In the genomic region with DNA sequence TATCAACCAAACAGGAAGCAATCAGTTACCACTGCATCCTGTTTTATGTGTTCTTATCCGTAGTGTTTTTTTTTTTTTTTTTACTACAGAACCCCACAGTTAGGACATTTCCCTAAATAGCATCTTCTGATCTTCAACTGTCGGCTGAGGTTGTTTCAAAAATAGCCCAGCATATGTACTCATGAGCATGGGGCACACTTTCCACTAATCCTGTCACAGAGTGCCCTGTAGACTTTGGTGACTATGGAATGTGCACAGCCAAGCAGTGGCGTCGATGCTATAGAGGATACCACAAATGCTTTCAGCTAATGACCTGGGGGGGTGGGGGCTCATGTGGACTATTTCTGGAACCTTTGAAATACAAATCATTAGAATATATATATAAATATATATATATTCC, we compare ENCODE assay signal across 25 mouse cellular contexts. TPM values are rescaled to one million over a fixed set of nuclear protein-coding genes. Genes with fewer than 3 reads are reported as not detected.
DNase-seq lines count a peak whose midpoint lies in the region; ATAC-seq and TF ChIP-seq lines count a peak whose summit lies in the region.
"Had no signal": no experiment of that assay in that cellular context is flagged by ENCODE, and none has a peak within 500 bp of the region (broad histone marks: within the 10 kb centered on the region; RNA-seq: fewer than 3 reads in every experiment).

No protein-coding gene starts in this region.

- peak overlapping the region; percentile 60 for H3K27ac ChIP-seq in heart, adult 2 months
- peak overlapping the region; percentile 73 for H3K27ac ChIP-seq in heart, embryonic 13.5 days (replicated peaks)
- peak overlapping the region; percentile 64 for H3K27ac ChIP-seq in heart, postnatal 0 days (ENCODE audit: low read depth)
- H3K27ac ChIP-seq: embryonic facial prominence, embryonic 13.5 days; forebrain, embryonic 12.5 days; hindbrain, embryonic 12.5 days had no signal

- TF ChIP-seq POLR2A in heart, adult 2 months (IDR thresholded peaks at IDR 0.05; ENCODE audit: insufficient read depth, low read depth, low read length), result no peak

- no peak for TF ChIP-seq EP300 in heart, adult 2 months (IDR thresholded peaks at IDR 0.05; ENCODE audit: insufficient read depth, low read depth, low read length)
- TF ChIP-seq EP300 in heart, postnatal 0 days (IDR thresholded peaks at IDR 0.05; ENCODE audit: low read depth), result no peak

- H3K4me1 ChIP-seq in heart, adult 2 months (ENCODE audit: control insufficient read depth, insufficient read depth, low read length), result peaks cover 7% of the 10 kb centered on the region
- peaks cover 59% of the 10 kb centered on the region for H3K4me1 ChIP-seq in heart, embryonic 13.5 days
- peaks cover 40% of the 10 kb centered on the region for H3K4me1 ChIP-seq in heart, postnatal 0 days (ENCODE audit: control insufficient read depth, insufficient read depth)
- H3K4me1 ChIP-seq: hindbrain, embryonic 12.5 days had no signal

- intact Hi-C loops in heart, adult 2 months (cut with DNase I), result no loop called here
- intact Hi-C loops in heart, postnatal 14 days (cut with DNase I), result no loop called here

- H3K36me3 ChIP-seq in heart, adult 2 months (ENCODE audit: control insufficient read depth, insufficient read depth, low read length), result peaks cover 30% of the 10 kb centered on the region
- H3K36me3 ChIP-seq in heart, embryonic 13.5 days, result peaks cover 23% of the 10 kb centered on the region
- H3K36me3 ChIP-seq in heart, postnatal 0 days (replicated peaks; ENCODE audit: control insufficient read depth, insufficient read depth, low read length), result no peaks in the 10 kb centered on the region
- H3K36me3 ChIP-seq: forebrain, embryonic 12.5 days; hindbrain, embryonic 12.5 days had no signal

- ATAC-seq in heart, embryonic 13.5 days (ENCODE audit: extremely low read depth, insufficient number of reproducible peaks, low FRiP score, low TSS enrichment), result peak; percentile 58; the same call in 1 of the 2 replicates
- peak; percentile 88 for ATAC-seq in heart, postnatal 0 days (ENCODE audit: insufficient read depth, low read depth)
- ATAC-seq: activated CD4-positive, CD25-positive, alpha-beta regulatory T cell, adult 4 months; forebrain, embryonic 16.5 days; hindbrain, embryonic 16.5 days; inflammation-experienced regulatory T-cells, adult 6 months; intestine, postnatal 0 days; Patski had no signal

- no peak for DNase-seq in heart, adult 2 months
- no peak for DNase-seq in heart, adult 8-10 months (ENCODE audit: low spot score)
- DNase-seq in heart, postnatal 14 days, result no peak
- DNase-seq in heart, postnatal 0 days (ENCODE audit: low spot score), result peak; percentile 84
- DNase-seq in heart, adult 18-20 months, result no peak
- peak; percentile 11 for DNase-seq in 416B (ENCODE audit: low read depth)
- DNase-seq: adrenal gland, postnatal 14 days; cerebellum, adult 11-12 months; cerebellum, adult 9-10 months; cerebellum, postnatal 25 days; gastrocnemius, postnatal 25 days; kidney, adult 8-10 months had no signal

- no peak for TF ChIP-seq CTCF in heart, adult 2 months (IDR thresholded peaks at IDR 0.05)
- TF ChIP-seq CTCF in heart, postnatal 0 days (IDR thresholded peaks at IDR 0.05; ENCODE audit: low read depth), result no peak

- peak overlapping the region; percentile 30 for H3K4me2 ChIP-seq in heart, embryonic 13.5 days
- H3K4me2 ChIP-seq in heart, postnatal 0 days (ENCODE audit: low read depth, low read length), result peak overlapping the region; percentile 15; the same call in 1 of the 2 replicates
- H3K4me2 ChIP-seq: embryonic facial prominence, embryonic 13.5 days; forebrain, embryonic 12.5 days; hindbrain, embryonic 12.5 days had no signal

- H3K9me3 ChIP-seq in heart, embryonic 13.5 days, result no peaks in the 10 kb centered on the region
- H3K9me3 ChIP-seq in heart, postnatal 0 days (replicated peaks; ENCODE audit: control insufficient read depth, low read length), result no peaks in the 10 kb centered on the region
- H3K9me3 ChIP-seq: embryonic facial prominence, embryonic 13.5 days; forebrain, embryonic 12.5 days; hindbrain, embryonic 12.5 days had no signal

- H3K4me3 ChIP-seq in heart, adult 2 months, result no peak overlapping the region
- H3K4me3 ChIP-seq in heart, embryonic 13.5 days, result no peak overlapping the region
- H3K4me3 ChIP-seq in heart, postnatal 0 days (ENCODE audit: low read depth, low read length), result no peak overlapping the region
- H3K4me3 ChIP-seq: embryonic facial prominence, embryonic 13.5 days; forebrain, embryonic 12.5 days; hindbrain, embryonic 12.5 days had no signal

- H3K27me3 ChIP-seq in heart, adult 2 months (ENCODE audit: control insufficient read depth, insufficient read depth, low read length), result no peaks in the 10 kb centered on the region
- H3K27me3 ChIP-seq in heart, embryonic 13.5 days (replicated peaks), result no peaks in the 10 kb centered on the region
- H3K27me3 ChIP-seq in heart, postnatal 0 days (ENCODE audit: control insufficient read depth, insufficient read depth, low read length), result no peaks in the 10 kb centered on the region
- H3K27me3 ChIP-seq: CH12.LX; embryonic facial prominence, embryonic 13.5 days; forebrain, embryonic 12.5 days; hindbrain, embryonic 12.5 days; Patski had no signal

- WGBS in heart, adult 2 months, result 11% methylated on average over 4 of the region's 4 CpGs
- WGBS in heart, embryonic 13.5 days, result 16% methylated on average over 4 of the region's 4 CpGs
- 14% methylated on average over 4 of the region's 4 CpGs for WGBS in heart, postnatal 0 days

- H3K79me2 ChIP-seq in heart, adult 2 months (replicated peaks; ENCODE audit: control insufficient read depth, insufficient read depth, low read length), result peaks cover 3% of the 10 kb centered on the region

- no peak overlapping the region for H3K9ac ChIP-seq in heart, adult 2 months (ENCODE audit: low read depth, low read length)
- H3K9ac ChIP-seq in heart, embryonic 13.5 days, result no peak overlapping the region
- no peak overlapping the region for H3K9ac ChIP-seq in heart, postnatal 0 days (replicated peaks; ENCODE audit: low read depth, low read length)
- H3K9ac ChIP-seq: embryonic facial prominence, embryonic 13.5 days; forebrain, embryonic 12.5 days; hindbrain, embryonic 12.5 days had no signal

RNA-seq across cellular contexts. Expression of a gene that starts 23.7 kb away (rescaled TPM):
- 10 to 100 TPM; 39.9 to 50.0 TPM for total RNA-seq in heart, adult 2 months (2021)
- 10.5 and 15.4 TPM in 2 replicates for polyA plus RNA-seq in heart, adult 2 months (2012; rRNA removed)
- total RNA-seq in heart, adult 8-10 months (2022), result 10 to 100 TPM; 14.8 to 34.3 (median 24.0) TPM
- 9.3 and 9.5 TPM in 2 replicates for polyA plus RNA-seq in heart, embryonic 13.5 days (2015; fragmentation: Nextera tagmentation; extraction: Ambion mirVana)
- 10 to 100 TPM; 37.5 to 38.0 TPM for total RNA-seq in heart, postnatal 14 days (2021)
- total RNA-seq in heart, postnatal 0 days (2014; rRNA removed; ENCODE audit: low replicate concordance), result 40.0 and 66.6 TPM in 2 replicates
- 4.4 and 4.7 TPM in 2 replicates for polyA plus RNA-seq in heart, postnatal 0 days (2015; fragmentation: Nextera tagmentation; extraction: Ambion mirVana)
- 10 to 100 TPM; 29.1 to 43.5 TPM for total RNA-seq in heart, adult 18-20 months (2021)
- total RNA-seq: CH12.LX; granulocyte monocyte progenitor cell, adult 5-6 weeks had no signal
- polyA plus RNA-seq: activated CD4-positive, CD25-positive, alpha-beta regulatory T cell, adult 4 months; inflammation-experienced regulatory T-cells, adult 6 months had no signal

RNA-seq across cellular contexts. Expression of a gene that starts 34.6 kb away (rescaled TPM):
- not detected for total RNA-seq in heart, adult 2 months (2021)
- polyA plus RNA-seq in heart, adult 2 months (2012; rRNA removed), result 0.04 TPM in 1 of 2 replicates, not detected in the other
- not detected for total RNA-seq in heart, adult 8-10 months (2022)
- polyA plus RNA-seq in heart, embryonic 13.5 days (2015; fragmentation: Nextera tagmentation; extraction: Ambion mirVana), result 33.4 and 34.4 TPM in 2 replicates
- not detected for total RNA-seq in heart, postnatal 14 days (2021)
- total RNA-seq in heart, postnatal 0 days (2014; rRNA removed; ENCODE audit: low replicate concordance), result not detected in 2 replicates
- polyA plus RNA-seq in heart, postnatal 0 days (2015; fragmentation: Nextera tagmentation; extraction: Ambion mirVana), result 15.6 and 17.1 TPM in 2 replicates
- total RNA-seq in heart, adult 18-20 months (2021), result not detected
- total RNA-seq: adrenal gland, adult 18-20 months; adrenal gland, postnatal 14 days; CH12.LX; gastrocnemius, postnatal 25 days; granulocyte monocyte progenitor cell, adult 5-6 weeks had no signal
- polyA plus RNA-seq: inflammation-experienced regulatory T-cells, adult 6 months had no signal

RNA-seq across cellular contexts. Expression of a gene that starts 48.7 kb away (rescaled TPM):
- total RNA-seq in heart, adult 2 months (2021), result 10 to 100 TPM; 11.2 to 11.3 TPM
- 10.7 and 14.0 TPM in 2 replicates for polyA plus RNA-seq in heart, adult 2 months (2012; rRNA removed)
- total RNA-seq in heart, adult 8-10 months (2022), result 10 to 100 TPM in 3 of 4 experiments, 1 to 10 TPM in 1; 10.0 to 11.3 (median 10.6) TPM
- polyA plus RNA-seq in heart, embryonic 13.5 days (2015; fragmentation: Nextera tagmentation; extraction: Ambion mirVana), result 8.7 and 9.7 TPM in 2 replicates
- 10 to 100 TPM; 10.1 to 11.5 TPM for total RNA-seq in heart, postnatal 14 days (2021)
- 10.7 and 13.2 TPM in 2 replicates for total RNA-seq in heart, postnatal 0 days (2014; rRNA removed; ENCODE audit: low replicate concordance)
- 5.5 and 6.6 TPM in 2 replicates for polyA plus RNA-seq in heart, postnatal 0 days (2015; fragmentation: Nextera tagmentation; extraction: Ambion mirVana)
- total RNA-seq in heart, adult 18-20 months (2021), result 10 to 100 TPM in 1 of 2 experiments, 1 to 10 TPM in 1; 9.0 to 11.9 TPM

Comparison
In these comparisons a context has a peak if more than half of its experiments do, and no peak if none do; other contexts are left out.
1. DNase-seq: peak in heart, postnatal 0 days (single experiment) and 416B (single experiment); none in heart, adult 2 months (0 of 2), heart, adult 8-10 months (single experiment), heart, postnatal 14 days (0 of 2) and heart, adult 18-20 months (0 of 2).
2. Peak in every context shown above with its lines, with median percentiles within 50 percentile points of each other: H3K27ac ChIP-seq.